Mouse (Mus musculus): ENCODE data around the gene Fam50a.
A peak's percentile ranks its signal among the peaks of the same experiment; 100 is the strongest.
"Not testable (repeated sequence)": the region's sequence is repeated elsewhere in the genome, so short reads cannot be mapped to it uniquely, and the experiment has no call there.

Gene Fam50a

GRCm38 (mm10) chrX:74330166-74330930 is 17.5 kb downstream of the Fam50a start:
- DNase-seq: no peak

GRCm38 (mm10) chrX:74352645-74353466 is 40.0 kb downstream of the Fam50a start:
- no peak for DNase-seq

- peak; percentile 76 for DNase-seq
Observed at GRCm38 (mm10) chrX:74353467-74353770, 40.6 kb downstream of the Fam50a start, which contains the start of gene Lage3. Gene Lage3 (minus strand): TSS chrX:74353618.

GRCm38 (mm10) chrX:74357069-74357468 is 44.2 kb downstream of the Fam50a start:
- DNase-seq: not testable (repeated sequence)

GRCm38 (mm10) chrX:74359171-74359570 is 46.3 kb downstream of the Fam50a start:
- no peak for DNase-seq

GRCm38 (mm10) chrX:74367512-74367911 is 54.7 kb downstream of the Fam50a start:
- no peak for DNase-seq

GRCm38 (mm10) chrX:74368209-74368909 is 55.5 kb downstream of the Fam50a start:
- peak; percentile 66 for DNase-seq
